Mouse (Mus musculus): ENCODE results near the gene Tecpr1.

DNA sequence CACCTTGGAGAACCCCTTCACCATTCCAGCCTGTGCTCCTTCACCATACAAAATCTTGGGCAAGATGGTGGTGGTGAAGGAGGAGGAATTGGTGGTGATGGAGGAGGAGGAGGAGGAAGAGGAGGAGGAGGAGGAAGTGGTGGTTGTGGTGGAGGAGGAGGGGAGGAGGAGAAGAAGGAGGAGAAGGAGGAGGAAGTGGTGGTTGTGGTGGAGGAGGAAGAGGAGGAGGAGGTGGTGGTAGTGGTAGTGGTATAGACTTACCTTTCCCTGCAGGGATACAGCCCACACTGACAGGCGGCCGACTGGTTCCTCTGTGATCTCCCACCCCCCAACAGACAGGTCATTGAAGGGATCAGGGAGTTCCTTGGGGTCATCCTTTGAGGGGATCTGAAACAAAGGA lies 7.4 kb downstream of the Tecpr1 start:
- TF ChIP-seq POLR2A (IDR thresholded peaks at IDR 0.05; ENCODE audit: low read depth, low read length) (no peak), EP300 (IDR thresholded peaks at IDR 0.05; ENCODE audit: low read length) (no peak), E2F4 (IDR thresholded peaks at IDR 0.05; ENCODE audit: insufficient replicate concordance, low read depth, low read length) (no peak), NRF1 (IDR thresholded peaks at IDR 0.05; ENCODE audit: low read depth, low read length) (no peak), NELFE (IDR thresholded peaks at IDR 0.05; ENCODE audit: low read depth, low read length) (no peak), SMC3 (IDR thresholded peaks at IDR 0.05; ENCODE audit: low read depth, low read length) (no peak), USF2 (conservative IDR thresholded peaks at IDR 0.05; ENCODE audit: low read depth, low read length) (no peak), CTCF (conservative IDR thresholded peaks at IDR 0.05 in 1 of 2, IDR thresholded peaks at IDR 0.05 in 1 of 2; ENCODE audit: low read depth in 2 of 2, low read length in 2 of 2) (no peak), POLR2AphosphoS2 (IDR thresholded peaks at IDR 0.05; ENCODE audit: low read depth, low read length) (no peak), MXI1 (IDR thresholded peaks at IDR 0.05; ENCODE audit: low read depth, low read length) (no peak)
